Mouse (Mus musculus) c-Kit-positive CD71-positive TER-119-negative erythroid progenitor cells, embryonic 14.5 days (primary cell): ENCODE measurements around the gene Samd3.

Experiments
- DNase-seq: peaks from one replicate; pipeline ENCODE4 v3.0.0-alpha.2; 2013; ENCODE audit warnings: low read depth

Gene Samd3

DNA sequence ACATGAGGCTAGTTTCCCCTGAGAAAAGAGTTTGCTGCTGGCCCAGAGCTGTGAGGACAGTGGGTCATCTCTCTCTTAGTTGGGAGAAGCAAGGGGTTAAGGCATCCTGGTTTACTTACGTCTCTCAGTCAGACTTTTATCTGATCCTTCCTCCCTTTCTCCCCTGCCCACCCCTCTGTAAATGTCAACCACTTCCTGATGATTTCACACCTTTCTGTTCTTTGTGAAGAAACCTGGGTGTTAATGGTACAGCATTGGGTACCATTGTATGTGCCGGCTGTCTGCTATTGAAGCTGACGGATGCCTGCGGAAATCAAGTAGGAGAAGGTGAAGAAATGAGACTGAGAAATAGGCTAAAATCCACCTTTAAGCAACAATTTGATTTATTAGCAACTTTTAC lies at the start of gene Samd3:
Gene Samd3 (plus strand): TSS at position 220 of the 400 bp plus-strand sequence.
- no peak for DNase-seq

DNA sequence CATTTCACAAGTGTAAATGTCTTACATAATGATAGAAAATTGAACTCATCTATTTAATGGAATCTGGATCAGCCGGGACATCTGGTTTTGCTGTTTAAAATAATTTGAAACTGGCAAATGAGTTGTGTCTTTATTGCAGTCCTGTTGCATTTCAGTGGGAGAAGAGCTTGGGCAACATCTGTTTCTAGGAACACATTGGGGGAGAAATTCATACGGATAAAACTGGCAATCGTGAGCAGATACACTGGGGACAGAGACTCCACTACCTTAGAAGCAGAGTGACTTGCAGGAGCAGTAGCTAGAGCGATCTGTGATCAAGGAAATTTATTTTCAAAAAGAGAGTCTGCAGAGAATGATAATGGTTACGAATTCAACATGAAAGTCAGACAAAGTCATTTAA lies 44.2 kb upstream of the Samd3 start:
- no peak for DNase-seq

DNA sequence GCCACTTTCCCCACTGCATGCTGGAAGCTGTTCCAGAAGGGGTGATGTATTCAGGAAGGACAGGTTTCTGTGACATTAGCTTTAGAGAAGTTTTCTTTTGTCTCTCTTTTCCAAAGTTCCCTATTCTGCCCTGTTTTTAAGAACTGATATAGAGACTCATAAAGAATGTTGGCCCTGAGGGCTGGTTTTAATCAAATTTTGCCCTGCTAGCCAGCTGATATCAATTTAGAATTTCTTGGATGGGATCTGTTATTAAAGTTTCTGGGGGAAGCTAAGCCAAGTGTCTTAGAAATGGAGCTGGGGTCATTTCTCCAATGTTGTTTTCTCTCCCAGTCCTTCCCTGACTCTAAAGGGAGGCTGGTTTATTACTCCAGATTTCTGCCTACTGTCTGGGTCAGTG lies 38.7 kb upstream of the Samd3 start:
- DNase-seq, result no peak

DNA sequence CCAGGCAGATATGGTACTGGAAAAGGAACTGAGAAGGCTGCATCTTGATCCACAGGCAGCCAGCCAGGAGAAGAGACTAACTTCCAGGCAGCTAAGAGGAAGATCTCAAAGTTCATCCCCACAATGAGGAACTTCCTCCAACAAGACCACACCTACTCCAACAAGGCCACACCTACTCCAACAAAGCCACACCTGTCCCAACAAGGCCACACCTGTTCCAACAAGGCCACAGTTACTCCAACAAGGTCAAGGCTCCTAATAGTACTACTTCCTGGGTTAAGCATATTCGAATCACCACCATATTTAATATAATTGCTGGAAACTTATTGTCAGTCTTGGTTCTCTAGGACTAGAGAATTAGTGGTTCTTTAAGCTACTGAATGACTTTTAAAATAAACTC lies 34.6 kb upstream of the Samd3 start:
- no peak for DNase-seq

DNA sequence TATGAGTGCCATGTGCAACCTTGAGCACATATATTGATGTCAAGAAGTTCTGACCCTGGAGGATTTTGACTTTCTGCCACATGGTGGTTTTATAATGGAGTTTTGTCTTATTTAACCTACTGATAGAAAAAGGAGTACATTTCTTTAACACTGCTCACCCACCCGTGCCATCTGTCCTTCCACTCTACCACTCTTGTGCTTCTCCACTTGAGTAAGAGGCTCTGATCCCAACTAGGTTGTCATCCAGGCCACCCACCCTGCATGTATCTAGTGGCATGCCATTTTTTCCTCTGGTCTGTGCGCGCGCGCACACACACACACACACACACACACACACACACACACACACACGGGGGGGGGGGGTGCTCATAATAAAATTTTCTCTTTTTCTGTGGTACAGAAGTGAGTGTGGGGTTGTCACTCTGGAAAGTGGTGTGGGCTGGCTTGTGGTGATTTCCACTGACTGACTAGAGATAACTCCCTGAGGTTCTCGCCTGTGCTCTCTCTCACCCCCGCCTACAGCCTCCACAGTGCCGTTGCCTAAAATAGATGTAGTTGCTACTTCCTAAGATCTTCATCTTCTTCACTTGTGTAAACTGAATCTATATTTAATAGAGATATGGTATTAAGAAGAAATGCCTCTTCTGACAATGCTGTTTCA lies 26.7 kb upstream of the Samd3 start:
- no peak for DNase-seq

DNA sequence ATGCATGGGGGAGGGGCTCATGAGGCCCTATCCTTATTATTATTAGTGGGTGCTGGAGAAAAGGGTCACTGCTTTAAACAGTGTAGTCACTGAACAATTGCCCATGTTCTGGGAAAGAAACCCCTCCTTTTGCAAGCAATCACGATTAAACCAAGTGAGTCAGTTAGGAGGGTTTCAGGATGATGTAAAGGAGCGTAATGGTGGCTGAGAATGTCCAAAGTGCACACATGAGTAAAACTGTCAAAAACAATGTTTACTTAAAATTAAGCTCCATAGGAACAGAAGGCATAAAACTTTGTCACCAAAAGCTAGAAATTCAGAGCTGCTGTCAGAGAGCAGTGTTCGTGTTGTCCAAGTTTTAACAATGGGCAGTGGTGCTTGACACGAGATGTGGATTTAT lies 8.8 kb upstream of the Samd3 start:
- DNase-seq, result no peak

DNA sequence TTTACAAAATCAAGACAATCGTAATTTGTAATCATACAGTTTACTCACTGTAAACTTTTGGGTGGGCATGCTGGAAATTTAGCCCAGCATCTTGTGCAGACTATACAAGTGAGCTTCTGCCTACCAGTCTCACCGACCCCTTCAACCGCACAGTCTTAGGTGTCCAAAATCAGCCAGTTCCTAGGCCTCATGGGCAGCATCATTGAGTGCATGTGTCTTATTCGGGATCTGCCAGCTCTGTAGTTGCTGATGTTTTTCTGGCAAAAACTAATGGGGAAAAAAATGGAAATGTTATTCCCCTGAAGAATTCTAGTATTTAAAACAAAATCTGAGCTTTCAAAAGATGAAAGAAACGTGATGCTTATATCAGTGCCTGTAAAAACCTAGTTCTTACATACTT lies 3.3 kb upstream of the Samd3 start:
- DNase-seq, result no peak

DNA sequence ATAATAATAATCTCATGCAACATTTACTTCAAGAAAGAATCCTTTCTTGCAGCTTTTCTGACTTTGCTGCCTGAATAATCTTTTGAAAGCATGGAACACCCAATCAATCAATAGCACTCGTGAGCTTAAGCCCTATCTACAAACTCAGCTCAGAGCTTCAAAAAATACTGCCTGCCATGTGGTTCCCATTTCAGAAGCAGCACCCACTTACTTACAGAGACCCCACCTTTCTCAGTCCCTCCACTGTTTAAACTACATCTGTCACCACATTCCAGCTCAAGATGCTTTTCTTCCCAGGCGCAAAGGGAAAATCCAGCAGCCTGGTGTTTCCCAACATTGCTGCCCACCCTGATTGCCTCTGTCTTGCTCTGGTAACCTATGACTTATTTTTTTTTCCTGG lies 2.8 kb upstream of the Samd3 start:
- no peak for DNase-seq

DNA sequence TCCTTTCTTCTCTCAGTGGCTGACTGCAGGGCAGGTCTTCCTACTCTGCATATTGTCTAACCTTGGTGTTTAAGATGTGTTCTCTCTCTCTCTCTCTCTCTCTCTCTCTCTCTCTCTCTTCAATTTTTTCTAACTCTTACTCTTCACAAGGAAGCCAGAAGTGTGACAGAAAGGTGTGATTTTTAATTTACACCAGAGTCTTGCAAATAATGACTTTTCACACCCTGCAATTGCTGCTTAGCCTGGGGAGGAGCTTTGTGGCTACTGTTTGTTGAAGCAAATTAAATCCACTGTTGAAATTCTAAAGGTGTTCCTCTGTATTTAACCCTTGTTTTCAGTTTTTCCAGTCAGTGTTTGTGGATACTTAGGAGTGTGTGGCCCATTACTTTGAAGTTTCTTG lies 1.3 kb upstream of the Samd3 start:
- DNase-seq, result no peak

DNA sequence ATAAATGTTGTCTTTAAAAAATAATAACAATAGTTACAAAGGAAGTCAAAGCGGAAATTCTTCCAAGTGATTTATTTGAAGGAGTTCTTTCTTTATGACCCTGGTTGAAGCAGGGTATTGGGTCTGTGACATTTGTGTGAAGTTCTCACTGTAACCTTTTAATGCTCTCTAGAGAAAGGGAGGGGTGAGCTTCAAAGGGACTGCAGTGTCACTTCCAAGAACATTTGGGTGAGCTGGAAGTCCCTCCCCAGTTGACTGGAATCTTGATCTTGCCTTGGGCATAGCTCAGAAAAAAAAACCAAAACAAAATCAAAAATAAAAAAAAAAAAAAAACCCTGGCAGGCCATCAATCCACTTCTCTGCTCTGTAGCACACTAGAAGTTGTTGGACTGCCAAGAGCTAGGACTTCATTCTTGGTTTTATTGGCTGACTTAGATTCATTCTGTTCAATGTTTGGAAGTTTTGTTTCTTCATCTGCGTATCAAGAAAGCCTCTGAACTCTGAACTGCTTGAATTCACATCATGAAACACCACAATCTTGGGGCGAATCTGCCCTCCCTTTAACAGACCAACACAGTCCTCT lies 2.7 kb downstream of the Samd3 start:
- DNase-seq, result no peak

DNA sequence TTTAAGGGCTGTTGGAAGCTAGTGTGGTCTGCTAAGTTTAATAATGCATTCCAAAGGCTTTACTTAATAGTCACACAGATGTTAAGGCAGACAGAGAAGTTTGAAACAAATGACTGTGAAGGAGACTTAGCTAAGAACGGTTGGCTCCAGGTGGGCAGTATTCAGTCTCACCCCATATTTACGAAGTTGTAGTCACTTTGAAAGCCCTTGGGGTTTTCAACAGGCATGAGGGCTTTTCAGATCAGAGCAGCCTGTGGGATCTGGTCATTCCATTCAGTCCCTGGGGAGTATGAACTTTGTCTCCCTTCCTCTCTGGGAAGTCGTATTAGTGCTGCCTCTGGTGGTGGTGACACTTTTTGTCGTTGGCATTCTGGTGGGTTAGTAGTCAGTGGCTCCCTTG lies 9.1 kb downstream of the Samd3 start:
- DNase-seq, result no peak

DNA sequence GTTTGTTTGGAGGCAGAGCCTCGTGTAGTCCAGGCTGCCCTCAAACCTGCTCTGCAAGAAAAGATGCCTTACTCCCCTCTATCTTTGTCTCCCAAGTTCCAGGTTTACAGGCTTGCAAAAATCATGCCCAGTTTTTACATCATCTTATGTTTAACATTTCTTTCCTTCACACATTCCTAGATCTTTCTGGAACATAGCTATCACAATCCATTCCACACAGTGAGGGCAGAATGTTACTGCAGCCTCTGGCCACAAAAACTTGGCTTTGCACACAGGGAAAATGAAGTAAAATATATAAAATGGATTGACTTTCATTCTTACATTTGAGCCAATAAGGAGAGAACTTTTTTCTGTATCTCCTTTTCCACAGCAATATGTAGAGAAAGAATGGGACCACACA lies 9.6 kb downstream of the Samd3 start:
- no peak for DNase-seq

DNA sequence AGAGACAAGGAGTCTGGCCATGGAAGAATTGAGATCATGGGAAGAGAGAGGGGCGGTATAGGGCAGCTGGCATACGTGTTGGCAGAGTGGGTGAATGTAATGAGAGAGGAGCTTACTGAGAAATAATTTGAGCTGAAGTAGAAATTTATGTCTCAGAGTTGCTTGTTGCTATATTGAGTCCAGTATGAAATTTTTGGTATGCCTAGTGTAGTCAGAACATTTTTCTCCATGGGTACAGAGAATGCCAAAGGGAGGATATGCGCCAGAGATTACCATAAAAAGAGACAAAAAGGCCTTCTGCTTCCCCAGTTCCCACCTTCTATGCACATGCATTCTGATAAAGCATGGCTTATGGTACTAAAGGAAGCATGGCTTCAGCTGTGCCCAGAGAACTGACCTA lies 13.7 kb downstream of the Samd3 start:
- DNase-seq, result no peak

DNA sequence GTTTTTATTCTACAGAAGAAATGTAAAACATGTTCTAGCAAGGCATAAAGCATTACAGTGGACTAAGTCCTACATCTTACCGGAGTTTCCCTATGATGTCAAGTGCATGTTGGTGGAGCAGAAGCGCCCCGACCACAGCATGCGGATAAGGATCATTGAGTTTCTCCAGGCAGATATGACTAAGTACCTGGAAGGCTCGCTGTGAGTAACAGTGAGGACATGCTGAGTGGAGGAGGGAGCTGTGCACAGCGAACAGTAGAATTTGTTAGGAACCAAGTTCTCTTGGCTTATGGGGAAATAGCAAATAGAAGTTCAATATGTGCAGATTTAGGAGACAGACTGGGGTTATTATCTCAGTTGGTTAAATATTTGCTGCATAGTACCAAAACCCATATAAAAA lies 15.0 kb downstream of the Samd3 start:
- DNase-seq, result no peak

DNA sequence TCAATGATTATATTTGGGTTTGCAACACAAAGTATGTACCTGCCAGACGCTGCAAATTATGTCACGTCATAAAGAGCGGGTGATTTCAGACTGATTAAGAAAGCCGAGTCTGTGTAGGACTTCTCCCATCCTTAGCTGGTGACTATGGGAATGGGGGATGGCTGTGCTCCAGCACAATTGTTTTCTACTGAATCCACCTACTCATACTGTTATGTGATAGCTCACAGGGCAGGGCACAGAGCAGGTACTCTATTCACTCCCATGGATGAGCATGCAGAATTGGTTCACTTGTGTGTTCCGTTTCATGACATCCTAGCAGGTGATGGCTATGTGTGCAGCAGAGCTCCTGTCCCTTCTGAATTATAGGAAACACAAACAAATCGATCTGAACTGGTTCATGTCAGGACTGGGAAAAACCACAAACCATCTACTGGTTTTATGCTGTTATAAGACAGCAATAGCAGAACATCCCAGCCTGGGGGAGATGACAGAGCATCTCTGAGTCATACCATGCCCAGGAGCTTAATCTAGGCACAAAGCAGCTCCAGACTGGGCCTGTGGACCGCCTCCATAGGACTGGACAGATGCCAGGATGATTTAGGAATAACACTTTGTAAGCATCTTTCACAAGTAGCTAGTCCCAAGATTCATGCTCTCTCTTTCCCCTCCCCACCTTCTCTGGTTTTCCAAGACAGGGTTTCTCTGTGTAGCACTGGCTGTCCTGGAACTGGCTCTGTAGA lies 20.1 kb downstream of the Samd3 start:
- no peak for DNase-seq

DNA sequence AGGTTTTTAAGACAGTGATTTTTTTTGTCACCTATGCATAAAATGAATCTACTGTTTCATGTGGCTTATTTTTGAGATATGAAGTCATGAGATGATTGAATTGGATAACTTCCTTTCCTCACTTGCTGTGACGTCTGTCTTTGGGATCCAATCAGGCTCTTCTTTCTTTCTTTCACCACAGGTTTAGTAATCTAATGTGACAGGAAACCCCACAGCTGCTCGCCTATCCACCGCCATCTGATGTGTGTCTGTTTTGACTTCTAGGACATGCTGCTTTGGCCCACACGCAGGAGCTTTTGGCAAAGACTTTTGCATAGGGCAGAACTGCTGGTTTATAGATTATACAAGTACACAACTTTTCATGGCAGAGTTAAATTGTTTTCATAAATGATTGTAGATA lies 30.4 kb downstream of the Samd3 start:
- no peak for DNase-seq

DNA sequence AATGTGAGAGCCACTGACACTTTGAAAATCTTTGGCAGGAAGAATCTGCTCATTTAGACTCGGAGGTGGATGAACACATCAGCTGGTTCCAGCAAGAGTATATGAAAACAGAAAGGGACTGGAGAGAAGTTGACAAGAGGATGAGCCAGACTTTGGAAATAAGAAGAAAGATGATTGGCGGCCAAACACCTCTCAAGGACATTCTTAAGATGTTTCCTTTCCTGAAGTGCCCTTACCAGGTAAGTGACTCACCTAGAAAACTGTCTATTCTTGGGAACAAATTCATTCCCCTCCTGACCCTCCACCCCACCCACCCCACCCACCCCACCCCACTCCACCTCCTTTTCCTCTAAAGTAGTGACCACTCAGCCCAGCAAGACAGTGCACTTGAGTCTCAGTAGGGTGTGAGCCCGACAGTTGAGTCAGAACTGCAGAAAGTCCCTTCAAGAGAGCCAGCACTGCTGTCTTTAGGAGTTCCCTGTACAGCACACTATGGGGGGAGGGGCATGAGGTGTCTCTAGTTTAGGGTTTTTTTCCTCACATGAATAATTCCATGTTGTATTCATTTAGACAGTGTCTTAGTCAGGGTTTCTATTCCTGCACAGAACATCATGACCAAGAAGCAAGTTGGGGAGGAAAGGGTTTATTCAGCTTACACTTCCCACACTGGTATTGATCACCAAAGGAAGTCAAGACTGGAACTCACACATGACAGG lies 34.4 kb downstream of the Samd3 start:
- no peak for DNase-seq

DNA sequence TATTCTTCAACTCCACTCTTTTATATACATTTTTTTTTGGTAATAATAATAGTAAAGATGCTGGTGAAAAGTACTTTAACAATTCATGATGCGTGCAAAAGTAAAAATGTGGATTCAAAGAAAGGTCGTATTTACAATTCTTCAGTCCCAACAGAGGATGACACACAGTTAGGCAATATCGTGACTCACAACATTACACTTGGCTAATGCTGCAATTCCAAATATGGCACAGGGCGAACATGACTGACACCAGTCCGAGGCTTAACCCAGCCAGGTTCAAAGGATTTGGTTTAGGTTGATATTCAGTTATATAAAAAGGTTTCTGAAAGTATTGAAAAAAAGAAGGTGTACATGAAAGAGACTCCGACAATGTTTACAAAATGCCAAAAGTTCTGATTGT lies 45.9 kb downstream of the Samd3 start:
- DNase-seq, result no peak

DNA sequence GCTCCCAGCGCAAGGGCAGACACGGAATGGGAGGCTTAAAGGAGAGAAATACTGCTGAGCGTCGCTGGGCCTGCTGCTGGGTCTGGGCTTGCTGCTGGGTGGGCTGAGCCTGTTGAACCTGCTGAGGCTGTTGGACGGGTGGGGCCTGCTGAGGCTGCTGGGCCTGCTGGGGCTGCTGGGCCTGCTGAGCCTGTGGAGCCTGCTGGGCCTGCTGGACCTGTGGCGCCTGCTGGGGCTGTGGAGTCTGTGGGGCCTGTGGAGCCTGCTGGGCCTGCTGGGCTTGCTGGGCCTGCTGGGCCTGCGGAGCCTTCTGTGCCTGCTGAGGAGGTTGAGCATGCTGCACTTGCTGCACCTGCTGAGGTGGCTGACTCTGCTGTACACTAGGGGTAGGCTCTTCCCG lies 50.5 kb downstream of the Samd3 start:
- no peak for DNase-seq

DNA sequence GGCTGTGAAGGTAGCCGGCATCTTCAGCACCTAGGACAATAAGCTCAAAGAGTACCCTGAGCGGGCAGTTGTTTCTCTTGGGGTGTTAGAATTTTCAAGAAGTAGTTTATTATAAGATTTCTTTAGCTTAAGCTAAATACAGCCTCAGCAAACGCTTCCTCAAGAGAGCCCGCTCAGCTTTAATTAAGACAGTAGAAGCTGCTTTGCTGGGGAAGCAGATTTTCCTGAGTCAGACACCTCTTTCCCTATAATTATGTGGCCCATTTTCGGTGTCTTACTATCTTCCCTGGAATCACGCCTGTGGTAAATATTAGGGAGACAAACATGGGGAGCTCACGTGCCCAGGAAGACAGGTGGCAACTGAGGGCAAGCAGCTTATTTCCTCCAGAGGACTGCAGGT lies 57.6 kb downstream of the Samd3 start:
- no peak for DNase-seq

DNA sequence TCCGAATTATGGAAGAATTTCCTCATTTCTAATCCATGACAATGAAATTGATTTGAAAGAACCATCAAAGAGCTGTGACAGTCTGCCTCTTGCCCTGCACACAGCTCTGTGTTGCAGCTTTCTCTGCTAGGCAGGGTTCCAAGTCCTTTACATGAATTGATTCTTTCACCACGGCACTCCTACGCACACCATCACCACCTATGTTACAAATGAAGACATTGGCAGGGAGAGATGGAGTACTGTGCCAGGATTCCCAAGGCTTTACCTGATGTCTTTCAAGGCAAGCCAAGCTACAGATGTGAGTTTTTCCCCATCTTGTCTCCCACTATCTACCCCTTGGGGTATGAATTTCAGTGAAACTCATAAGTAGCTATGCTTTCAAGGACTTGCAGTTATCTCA lies 67.7 kb downstream of the Samd3 start:
- no peak for DNase-seq

DNA sequence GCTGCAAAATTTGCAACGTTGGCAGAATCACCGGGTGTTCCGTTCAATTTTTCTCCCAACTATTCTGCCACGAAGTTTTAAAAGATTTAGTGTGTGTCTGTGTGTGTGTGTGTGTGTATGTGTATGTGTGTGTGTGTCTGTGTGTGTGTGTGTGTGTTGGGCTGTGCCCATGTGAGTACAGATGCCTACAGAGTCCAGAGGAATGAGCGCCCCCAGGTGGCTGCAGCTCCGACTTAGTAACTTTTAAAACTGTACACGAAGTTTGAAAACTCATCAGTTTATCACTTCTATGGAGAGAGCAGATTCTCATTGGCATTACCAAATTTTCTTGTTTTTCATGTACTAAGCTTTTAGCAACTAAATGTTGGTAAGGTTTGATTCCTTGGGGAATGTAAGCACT lies 68.1 kb downstream of the Samd3 start:
- DNase-seq, result no peak

DNA sequence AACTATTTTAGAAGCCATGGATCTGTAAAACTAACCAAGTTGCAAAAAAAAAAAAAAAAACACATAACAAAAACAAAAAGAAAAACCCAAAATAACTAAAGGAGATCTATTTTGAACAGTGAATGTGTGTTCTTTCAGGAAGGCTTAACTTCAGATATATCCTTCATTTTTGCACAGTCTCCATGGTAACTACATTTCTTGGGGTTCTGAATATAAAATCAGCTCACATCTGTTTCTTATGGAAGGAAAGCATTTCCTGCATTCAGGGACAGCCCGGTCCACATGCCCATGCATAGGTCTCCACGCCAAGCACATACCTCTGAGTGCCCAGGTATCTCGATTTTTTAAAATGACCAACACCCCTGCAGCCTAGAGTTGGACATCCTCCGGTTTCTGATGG lies 72.8 kb downstream of the Samd3 start:
- no peak for DNase-seq
